37 mouse cellular contexts compared by ENCODE assay signal in the genomic region with DNA sequence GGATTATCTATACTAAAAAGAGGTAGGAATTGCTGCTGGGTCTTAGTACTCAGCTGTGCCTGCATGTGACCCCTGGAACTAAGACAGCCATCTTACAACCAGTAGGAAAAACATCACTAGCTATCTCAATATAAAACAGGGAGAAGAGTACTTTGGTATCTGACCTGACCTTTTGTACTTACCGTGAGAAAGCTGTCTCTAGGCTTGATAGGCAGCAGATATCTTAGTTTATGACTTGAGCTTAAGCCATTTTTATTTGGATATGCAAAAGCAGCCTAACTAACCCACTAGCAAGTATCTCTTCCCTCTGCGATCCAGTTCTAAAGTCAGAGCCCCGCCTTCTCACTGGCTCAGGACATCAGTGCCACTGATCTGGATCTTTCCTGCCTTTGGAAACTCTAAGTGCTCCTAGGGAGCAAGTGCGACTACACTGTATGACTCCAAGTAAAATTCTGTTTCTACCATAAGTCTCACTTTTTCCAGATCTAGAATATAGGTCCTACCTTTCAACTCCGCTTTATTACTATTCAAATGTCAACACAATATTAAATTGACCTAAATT. TPM values are rescaled to one million over a fixed set of nuclear protein-coding genes. Genes with fewer than 3 reads are reported as not detected.
A peak's percentile ranks its signal among the peaks of the same experiment; 100 is the strongest.
DNase-seq lines count a peak whose midpoint lies in the region; ATAC-seq and TF ChIP-seq lines count a peak whose summit lies in the region.
"Had no signal": no experiment of that assay in that cellular context is flagged by ENCODE, and none has a peak within 500 bp of the region (broad histone marks: within the 10 kb centered on the region; RNA-seq: fewer than 3 reads in every experiment).

No protein-coding gene starts in this region.

- no peaks in the 10 kb centered on the region for H3K27me3 ChIP-seq in heart, adult 2 months (ENCODE audit: control insufficient read depth, insufficient read depth, low read length)
- H3K27me3 ChIP-seq in heart, embryonic 10.5 days (ENCODE audit: insufficient read depth, poor library complexity, severe bottlenecking): no peaks in the 10 kb centered on the region
- no peaks in the 10 kb centered on the region for H3K27me3 ChIP-seq in kidney, embryonic 16.5 days (ENCODE audit: insufficient read depth, low read length)
- H3K27me3 ChIP-seq in ES-Bruce4 (ENCODE audit: control insufficient read depth, insufficient read depth, low read length, poor library complexity, severe bottlenecking): no peaks in the 10 kb centered on the region
- no peaks in the 10 kb centered on the region for H3K27me3 ChIP-seq in intestine, embryonic 16.5 days (replicated peaks; ENCODE audit: control insufficient read depth, insufficient read depth, low read length)
- H3K27me3 ChIP-seq: embryonic facial prominence, embryonic 13.5 days; forebrain, embryonic 15.5 days; heart, embryonic 12.5 days; limb, embryonic 12.5 days; liver, embryonic 13.5 days; Patski had no signal

- TF ChIP-seq CTCF in heart, adult 2 months (IDR thresholded peaks at IDR 0.05): no peak
- no peak for TF ChIP-seq CTCF in ES-Bruce4 (IDR thresholded peaks at IDR 0.05; ENCODE audit: low read depth, low read length)

- H3K4me2 ChIP-seq in kidney, embryonic 16.5 days (replicated peaks; ENCODE audit: low read depth, low read length): no peak overlapping the region
- H3K4me2 ChIP-seq in intestine, embryonic 16.5 days (ENCODE audit: low read depth, low read length): no peak overlapping the region
- H3K4me2 ChIP-seq: embryonic facial prominence, embryonic 13.5 days; forebrain, embryonic 15.5 days; heart, embryonic 12.5 days; hindbrain, embryonic 14.5 days; limb, embryonic 12.5 days; liver, embryonic 13.5 days; lung, embryonic 14.5 days had no signal

- H3K4me1 ChIP-seq in heart, adult 2 months (ENCODE audit: control insufficient read depth, insufficient read depth, low read length): peaks cover 4% of the 10 kb centered on the region
- H3K4me1 ChIP-seq in heart, embryonic 10.5 days: peaks cover 7% of the 10 kb centered on the region
- peaks cover 29% of the 10 kb centered on the region for H3K4me1 ChIP-seq in kidney, embryonic 16.5 days (ENCODE audit: insufficient read depth, low read length)
- no peaks in the 10 kb centered on the region for H3K4me1 ChIP-seq in ES-Bruce4 (ENCODE audit: control insufficient read depth, insufficient read depth, low read length)
- peaks cover 26% of the 10 kb centered on the region for H3K4me1 ChIP-seq in intestine, embryonic 16.5 days (ENCODE audit: control insufficient read depth, insufficient read depth, low read length)
- H3K4me1 ChIP-seq: forebrain, embryonic 10.5 days; forebrain, embryonic 15.5 days had no signal

- TF ChIP-seq POLR2A in heart, adult 2 months (IDR thresholded peaks at IDR 0.05; ENCODE audit: insufficient read depth, low read depth, low read length): no peak
- TF ChIP-seq POLR2A in ES-Bruce4 (IDR thresholded peaks at IDR 0.05; ENCODE audit: insufficient read depth, low read length): no peak

- intact Hi-C loops in heart, adult 2 months (cut with DNase I): no loop called here

- no peaks in the 10 kb centered on the region for H3K79me2 ChIP-seq in heart, adult 2 months (replicated peaks; ENCODE audit: control insufficient read depth, insufficient read depth, low read length)

- 60% methylated on average over 5 of the region's 5 CpGs for WGBS in heart, adult 2 months
- WGBS in heart, embryonic 10.5 days: 68% methylated on average over 5 of the region's 5 CpGs
- 58% methylated on average over 5 of the region's 5 CpGs for WGBS in kidney, embryonic 16.5 days
- WGBS in intestine, embryonic 16.5 days: 58% methylated on average over 5 of the region's 5 CpGs

- no peak overlapping the region for H3K4me3 ChIP-seq in heart, adult 2 months
- no peak overlapping the region for H3K4me3 ChIP-seq in heart, embryonic 10.5 days
- no peak overlapping the region for H3K4me3 ChIP-seq in kidney, embryonic 16.5 days (ENCODE audit: low read length)
- no peak overlapping the region for H3K4me3 ChIP-seq in ES-Bruce4 (ENCODE audit: low read depth, low read length)
- no peak overlapping the region for H3K4me3 ChIP-seq in intestine, embryonic 16.5 days (ENCODE audit: low read length)
- H3K4me3 ChIP-seq: embryonic facial prominence, embryonic 13.5 days; forebrain, embryonic 10.5 days; forebrain, embryonic 15.5 days; heart, embryonic 12.5 days; limb, embryonic 12.5 days; liver, embryonic 13.5 days had no signal

- no peak overlapping the region for H3K9ac ChIP-seq in heart, adult 2 months (ENCODE audit: low read depth, low read length)
- H3K9ac ChIP-seq in kidney, embryonic 16.5 days (replicated peaks; ENCODE audit: low read length): no peak overlapping the region
- no peak overlapping the region for H3K9ac ChIP-seq in ES-Bruce4 (ENCODE audit: low read depth, poor library complexity, severe bottlenecking)
- no peak overlapping the region for H3K9ac ChIP-seq in intestine, embryonic 16.5 days (ENCODE audit: low read depth, low read length)
- H3K9ac ChIP-seq: embryonic facial prominence, embryonic 13.5 days; forebrain, embryonic 15.5 days; heart, embryonic 12.5 days; hindbrain, embryonic 14.5 days; limb, embryonic 12.5 days; liver, embryonic 13.5 days; lung, embryonic 14.5 days had no signal

- DNase-seq in heart, adult 2 months: no peak
- no peak for DNase-seq in heart, embryonic 10.5 days (ENCODE audit: low spot score)
- no peak for DNase-seq in kidney, adult 8-10 months
- DNase-seq in urinary bladder, postnatal 4 days (ENCODE audit: low spot score in 2 of 2): no peak
- no peak for DNase-seq in embryo, embryonic 10 days (ENCODE audit: low spot score)
- DNase-seq: adrenal gland, postnatal 25 days; cerebellum, adult 11-12 months; cerebellum, adult 9-11 months; liver, embryonic 13.5 days; lung, embryonic 14.5 days; lung, postnatal 14 days; midbrain, embryonic 14.5 days had no signal

- H3K9me3 ChIP-seq in heart, embryonic 10.5 days: no peaks in the 10 kb centered on the region
- H3K9me3 ChIP-seq in kidney, embryonic 16.5 days (ENCODE audit: low read length): peaks cover 3% of the 10 kb centered on the region; the same call in 1 of the 2 replicates
- H3K9me3 ChIP-seq in ES-Bruce4 (replicated peaks; ENCODE audit: control insufficient read depth, insufficient read depth, low read length, poor library complexity, severe bottlenecking): no peaks in the 10 kb centered on the region
- H3K9me3 ChIP-seq in intestine, embryonic 16.5 days (ENCODE audit: control insufficient read depth, low read length): no peaks in the 10 kb centered on the region
- H3K9me3 ChIP-seq: embryonic facial prominence, embryonic 13.5 days; forebrain, embryonic 10.5 days; forebrain, embryonic 15.5 days; heart, embryonic 12.5 days; limb, embryonic 12.5 days; liver, embryonic 13.5 days had no signal

- TF ChIP-seq EP300 in heart, adult 2 months (IDR thresholded peaks at IDR 0.05; ENCODE audit: insufficient read depth, low read depth, low read length): no peak
- TF ChIP-seq EP300 in ES-Bruce4 (IDR thresholded peaks at IDR 0.05; ENCODE audit: insufficient read depth, low read depth, low read length): no peak

- no peak; the same call in 1 of the 2 replicates for ATAC-seq in kidney, embryonic 16.5 days (ENCODE audit: low FRiP score, low TSS enrichment)
- peak; percentile 72 for ATAC-seq in intestine, embryonic 16.5 days
- ATAC-seq: forebrain, embryonic 15.5 days; Patski had no signal

- peak overlapping the region; percentile 15 for H3K27ac ChIP-seq in heart, adult 2 months
- H3K27ac ChIP-seq in heart, embryonic 10.5 days: no peak overlapping the region
- H3K27ac ChIP-seq in kidney, embryonic 16.5 days (ENCODE audit: low read length): peak overlapping the region; percentile 53; the same call in 1 of the 2 replicates
- peak overlapping the region; percentile 68 for H3K27ac ChIP-seq in ES-Bruce4 (ENCODE audit: insufficient read depth, low read length)
- no peak overlapping the region for H3K27ac ChIP-seq in intestine, embryonic 16.5 days (ENCODE audit: low read length)
- H3K27ac ChIP-seq: embryonic facial prominence, embryonic 13.5 days; forebrain, embryonic 10.5 days; forebrain, embryonic 15.5 days; hindbrain, embryonic 14.5 days; liver, embryonic 13.5 days had no signal

- H3K36me3 ChIP-seq in heart, adult 2 months (ENCODE audit: control insufficient read depth, insufficient read depth, low read length): no peaks in the 10 kb centered on the region
- peaks cover 4% of the 10 kb centered on the region; the same call in 1 of the 2 replicates for H3K36me3 ChIP-seq in heart, embryonic 10.5 days
- 0 out of 2 replicates have a peak, but pooled peaks cover 4% of the 10 kb centered on the region for H3K36me3 ChIP-seq in kidney, embryonic 16.5 days (ENCODE audit: insufficient read depth, low read length)
- H3K36me3 ChIP-seq in ES-Bruce4 (ENCODE audit: control insufficient read depth, insufficient read depth, low read length, poor library complexity, severe bottlenecking): no peaks in the 10 kb centered on the region
- no peaks in the 10 kb centered on the region for H3K36me3 ChIP-seq in intestine, embryonic 16.5 days (ENCODE audit: control insufficient read depth, insufficient read depth, low read length)
- H3K36me3 ChIP-seq: forebrain, embryonic 10.5 days; forebrain, embryonic 15.5 days; limb, embryonic 12.5 days; liver, embryonic 13.5 days had no signal

RNA-seq across cellular contexts. Expression of gene Shld2, which starts 7.5 kb away (rescaled TPM):
- total RNA-seq in heart, adult 2 months (2021): 1 to 10 TPM; 7.8 to 9.9 TPM
- 2.4 and 3.5 TPM in 2 replicates for polyA plus RNA-seq in heart, adult 2 months (2012; rRNA removed)
- 9.0 TPM in 2 replicates for polyA plus RNA-seq in heart, embryonic 10.5 days (2016; fragmentation: Nextera tagmentation; extraction: Ambion mirVana)
- polyA plus RNA-seq in kidney, embryonic 16.5 days (2015; fragmentation: Nextera tagmentation; extraction: Ambion mirVana): 9.9 and 10.0 TPM in 2 replicates
- polyA plus RNA-seq in ES-Bruce4 (2011; ENCODE audit: insufficient read depth, insufficient read length, low read depth, missing spikeins): 26.7 and 32.5 TPM in 2 replicates
- 5.8 and 7.1 TPM in 2 replicates for polyA plus RNA-seq in intestine, embryonic 16.5 days (2015; fragmentation: Nextera tagmentation; extraction: Ambion mirVana)

RNA-seq across cellular contexts. Expression of gene Glud1, which starts 7.8 kb away (rescaled TPM):
- 100 to 1,000 TPM; 127 to 148 TPM for total RNA-seq in heart, adult 2 months (2021)
- polyA plus RNA-seq in heart, adult 2 months (2012; rRNA removed): 52.1 and 73.2 TPM in 2 replicates
- 66.6 and 87.3 TPM in 2 replicates for polyA plus RNA-seq in heart, embryonic 10.5 days (2016; fragmentation: Nextera tagmentation; extraction: Ambion mirVana)
- polyA plus RNA-seq in kidney, embryonic 16.5 days (2015; fragmentation: Nextera tagmentation; extraction: Ambion mirVana): 114 and 116 TPM in 2 replicates
- 285 and 305 TPM in 2 replicates for polyA plus RNA-seq in ES-Bruce4 (2011; ENCODE audit: insufficient read depth, insufficient read length, low read depth, missing spikeins)
- 72.9 and 73.6 TPM in 2 replicates for polyA plus RNA-seq in intestine, embryonic 16.5 days (2015; fragmentation: Nextera tagmentation; extraction: Ambion mirVana)

RNA-seq across cellular contexts. Expression of gene Fam25c, which starts 52.5 kb away (rescaled TPM):
- total RNA-seq in heart, adult 2 months (2021): not detected
- polyA plus RNA-seq in heart, adult 2 months (2012; rRNA removed): not detected in 2 replicates
- polyA plus RNA-seq in heart, embryonic 10.5 days (2016; fragmentation: Nextera tagmentation; extraction: Ambion mirVana): not detected in 2 replicates
- polyA plus RNA-seq in kidney, embryonic 16.5 days (2015; fragmentation: Nextera tagmentation; extraction: Ambion mirVana): 0.86 and 1.1 TPM in 2 replicates
- polyA plus RNA-seq in ES-Bruce4 (2011; ENCODE audit: insufficient read depth, insufficient read length, low read depth, missing spikeins): 3.5 and 5.7 TPM in 2 replicates
- not detected in 2 replicates for polyA plus RNA-seq in intestine, embryonic 16.5 days (2015; fragmentation: Nextera tagmentation; extraction: Ambion mirVana)
- total RNA-seq: adrenal gland, adult 18-20 months; adrenal gland, postnatal 25 days; gastrocnemius, adult 8-10 months; heart, postnatal 10 days; hematopoietic stem cell, adult 5-6 weeks; layer of hippocampus, adult 18-20 months; layer of hippocampus, postnatal 10 days; left cerebral cortex, adult 18-20 months; left cerebral cortex, postnatal 25 days; MEL; monocyte, adult 5-6 weeks had no signal
- polyA plus RNA-seq: forebrain, embryonic 10.5 days; forebrain, embryonic 15.5 days; frontal cortex, adult 2 months; gonadal fat pad, adult 2 months; heart, embryonic 12.5 days; hindbrain, embryonic 14.5 days; limb, embryonic 12.5 days; liver, embryonic 13.5 days; lung, embryonic 14.5 days; midbrain, embryonic 14.5 days; neural tube, embryonic 14.5 days; Patski; stomach, embryonic 14.5 days; testis, adult 2 months had no signal

Comparison
In these comparisons a context has a peak if more than half of its experiments do, and no peak if none do; other contexts are left out.
1. H3K27ac ChIP-seq: peak in heart, adult 2 months (single experiment), kidney, embryonic 16.5 days (single experiment) and ES-Bruce4 (single experiment); none in heart, embryonic 10.5 days (single experiment) and intestine, embryonic 16.5 days (single experiment).